Mouse (Mus musculus) liver, embryonic 11.5 days (tissue): ENCODE measurements around the gene Slc41a1. TPM values are rescaled to one million over a fixed set of nuclear protein-coding genes. Genes with fewer than 3 reads are reported as not detected.

Experiments used
- ATAC-seq: fragments of 200-750 bp; cut with Nextera tagmentation; replicated peaks from 2 replicates; pipeline ENCODE4 v1.8.0; 2017; ENCODE audit warnings: moderate number of reproducible peaks, mild to moderate bottlenecking, moderate TSS enrichment, moderate library complexity; ENCODE audit not compliant: low FRiP score
- DNase-seq: peaks from one replicate; pipeline ENCODE4 v3.0.0-alpha.2; 2017; ENCODE audit warnings: low spot score
- H3K27ac ChIP-seq: fragments of 300-500 bp; sonication (generic); 2 replicates; pipeline ENCODE4 v1.5.1; 2014; ENCODE audit warnings: mild to moderate bottlenecking, low read depth, low read length, control low read depth
- H3K27me3 ChIP-seq: fragments of 300-500 bp; sonication (generic); replicated peaks from 2 replicates; pipeline ENCODE4 v1.6.1; 2014; ENCODE audit warnings: low read length, mixed read lengths; ENCODE audit not compliant: control insufficient read depth, insufficient read depth
- H3K36me3 ChIP-seq: fragments of 300-500 bp; sonication (generic); 2 replicates; pipeline ENCODE4 v1.6.1; 2014; ENCODE audit warnings: mild to moderate bottlenecking, low read length, moderate library complexity, mixed read lengths; ENCODE audit not compliant: control insufficient read depth, insufficient read depth
- H3K4me1 ChIP-seq: fragments of 300-500 bp; sonication (generic); replicated peaks from 2 replicates; pipeline ENCODE4 v1.6.1; 2014; ENCODE audit warnings: low read length, mixed read lengths; ENCODE audit not compliant: control insufficient read depth, insufficient read depth
- H3K4me2 ChIP-seq: fragments of 300-500 bp; sonication (generic); 2 replicates; pipeline ENCODE4 v1.6.1; 2014; ENCODE audit warnings: mild to moderate bottlenecking, control low read depth, moderate library complexity
- H3K4me3 ChIP-seq: fragments of 300-500 bp; sonication (generic); 2 replicates; pipeline ENCODE4 v1.5.1; 2014; ENCODE audit warnings: low read depth, low read length, control low read depth
- H3K9ac ChIP-seq: fragments of 300-500 bp; sonication (generic); 2 replicates; pipeline ENCODE4 v1.6.1; 2014; ENCODE audit warnings: low read depth, low read length, control low read depth
- H3K9me3 ChIP-seq: fragments of 300-500 bp; sonication (generic); 2 replicates; pipeline ENCODE4 v1.6.1; 2016; ENCODE audit warnings: low read length, inconsistent platforms, mixed read lengths; ENCODE audit not compliant: control insufficient read depth
- WGBS: fragments of 180-500 bp; shearing (Covaris S2); extraction: QIAGEN DNeasy Blood & Tissue Kit; methylation state at CpG from one replicate; pipeline ENCODE4 v1.1.7; 2014; 5-methylcytosine and 5-hydroxymethylcytosine counted together
- polyA plus RNA-seq: library from polyadenylated mRNA; unstranded; fragments of >200 nt; fragmentation: Nextera tagmentation; extraction: Ambion mirVana; gene quantifications from 2 replicates; pipeline ENCODE4 v1.2.1, GENCODE M21; 2014

Gene Slc41a1
- polyA plus RNA-seq: 5.2 and 5.6 TPM in 2 replicates

DNA sequence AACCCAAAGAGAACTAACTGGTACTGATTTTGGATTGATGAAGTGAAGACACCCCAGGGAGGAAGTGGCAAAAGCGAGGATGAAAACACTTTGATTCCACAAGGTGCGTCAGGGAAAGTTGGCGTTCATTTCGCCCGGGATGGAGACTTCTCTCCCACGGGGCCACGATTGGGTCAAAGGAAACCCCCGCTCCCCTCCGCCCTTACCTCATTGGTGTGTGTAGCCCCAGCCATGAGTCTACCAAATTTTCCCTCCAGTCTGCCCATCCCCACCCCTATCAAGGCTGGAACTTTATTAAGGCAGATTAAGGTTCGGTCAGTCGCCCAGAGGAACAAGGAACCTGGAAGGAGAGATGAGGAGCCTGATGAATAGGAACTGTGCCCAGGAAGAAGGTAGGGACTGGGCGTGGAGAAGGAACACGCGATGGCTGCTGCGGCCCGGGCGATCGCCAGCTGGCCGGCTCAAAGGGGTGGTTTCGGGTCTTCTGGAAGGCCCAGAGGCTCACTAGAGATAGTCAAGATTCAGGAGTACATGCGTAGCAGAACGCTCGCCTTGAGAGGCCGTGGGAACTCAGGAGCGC lies at the start of gene Slc41a1:
Gene Slc41a1 (plus strand): TSS at position 287 of the 580 bp plus-strand sequence.
- WGBS: 2% methylated on average over 25 of the region's 25 CpGs
- no peaks in the 10 kb centered on the region for H3K27me3 ChIP-seq
- DNase-seq (no peak), ATAC-seq (peak; percentile 37)
- peak within 1 kb of the TSS; percentile 94 for H3K4me2 ChIP-seq
- peak within 1 kb of the TSS; percentile 58 for H3K27ac ChIP-seq
- H3K4me3 ChIP-seq: peak within 1 kb of the TSS; percentile 81
- H3K9ac ChIP-seq: peak within 1 kb of the TSS; percentile 86
- peaks cover 3% of the 10 kb centered on the region; the same call in 1 of the 2 replicates for H3K36me3 ChIP-seq
- H3K4me1 ChIP-seq: peaks cover 3% of the 10 kb centered on the region; the same call in 1 of the 2 replicates
- no peaks in the 10 kb centered on the region for H3K9me3 ChIP-seq

DNA sequence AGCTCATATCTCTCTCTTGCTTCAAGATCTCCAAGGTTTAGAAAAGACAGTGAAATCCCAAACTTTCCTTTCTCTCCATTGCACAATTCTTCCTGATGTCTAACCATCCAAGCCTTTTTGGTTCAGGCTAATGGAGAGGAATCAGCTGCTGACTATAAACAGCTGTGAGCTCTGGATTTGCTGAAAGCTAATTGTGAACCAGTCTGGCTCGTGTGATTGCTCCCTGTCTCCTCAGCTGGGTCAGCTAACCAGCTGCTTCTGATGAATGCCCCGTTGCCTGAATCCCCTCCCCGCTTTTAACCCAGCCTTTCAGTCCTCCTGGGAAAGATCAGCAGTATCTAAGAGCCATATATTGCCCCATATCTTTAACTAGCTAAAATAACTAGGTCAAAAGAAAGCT lies 32.7 kb upstream of the Slc41a1 start:
- Histone ChIP-seq H3K4me2 (no peak overlapping the region), H3K4me1 (no peaks in the 10 kb centered on the region; the same call in 1 of the 2 replicates), H3K27me3 (peaks cover 11% of the 10 kb centered on the region), H3K4me3 (no peak overlapping the region), H3K27ac (no peak overlapping the region), H3K9me3 (no peaks in the 10 kb centered on the region), H3K36me3 (no peaks in the 10 kb centered on the region), H3K9ac (no peak overlapping the region)
- ATAC-seq: no peak
- no peak for DNase-seq
- 54% methylated on average over 3 of the region's 3 CpGs for WGBS

DNA sequence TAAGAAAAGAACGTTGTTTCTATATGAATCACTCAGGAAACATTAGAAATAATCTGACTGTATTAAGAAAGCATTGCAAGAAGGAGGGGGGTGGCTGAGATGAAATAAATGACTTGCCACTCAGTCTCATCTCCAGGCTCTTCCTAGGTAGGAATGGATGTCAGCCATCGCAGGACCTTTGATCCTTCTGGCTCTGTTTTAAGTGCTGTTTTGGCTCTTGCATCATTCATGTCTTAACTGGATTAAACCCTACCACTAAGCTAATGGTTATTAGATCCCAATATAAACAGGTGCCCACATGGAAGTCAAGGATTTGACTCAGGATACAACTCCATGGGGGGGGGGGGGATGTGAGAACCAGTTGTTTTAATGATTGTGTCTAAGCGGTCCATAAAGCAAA lies 32.1 kb upstream of the Slc41a1 start:
- Histone ChIP-seq H3K4me2 (no peak overlapping the region), H3K4me1 (no peaks in the 10 kb centered on the region; the same call in 1 of the 2 replicates), H3K36me3 (no peaks in the 10 kb centered on the region), H3K9me3 (no peaks in the 10 kb centered on the region), H3K27ac (no peak overlapping the region), H3K9ac (no peak overlapping the region), H3K27me3 (peaks cover 11% of the 10 kb centered on the region), H3K4me3 (no peak overlapping the region)
- no peak for DNase-seq
- WGBS: 82% methylated on average over 3 of the region's 3 CpGs
- no peak for ATAC-seq

DNA sequence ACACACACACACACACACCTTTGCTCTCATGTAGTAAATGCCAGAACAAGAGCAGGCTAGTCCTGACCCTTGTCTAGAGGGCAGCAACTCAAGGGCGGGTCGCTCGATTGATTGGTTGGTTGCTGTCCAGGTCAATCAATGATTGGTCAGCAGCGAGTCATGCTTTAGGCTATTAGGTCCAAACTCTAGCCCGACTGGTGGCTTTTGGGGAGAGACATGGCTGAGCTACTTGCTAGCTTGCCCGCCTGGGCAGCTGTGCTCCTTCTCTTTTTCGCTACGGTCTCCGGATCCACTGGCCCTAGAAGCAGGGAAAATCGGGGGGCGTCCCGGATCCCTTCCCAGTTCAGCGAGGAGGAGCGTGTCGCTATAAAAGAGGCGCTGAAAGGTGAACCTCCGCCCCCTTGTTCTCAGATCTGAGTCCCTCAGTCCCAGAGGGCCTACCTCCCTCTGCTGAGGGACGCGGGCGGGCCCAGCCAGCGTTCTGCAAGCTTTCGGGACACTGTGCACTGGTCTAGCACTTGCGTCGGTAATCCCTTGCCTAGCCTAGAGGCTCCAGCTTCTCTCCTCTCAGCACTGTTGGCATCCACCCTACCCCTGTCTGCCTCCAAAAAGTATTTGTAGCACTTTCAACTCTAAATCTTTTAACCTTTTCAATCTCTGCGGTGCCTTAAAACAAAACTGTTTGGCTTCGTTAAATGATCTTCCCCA lies 29.9 kb upstream of the Slc41a1 start, which contains the start of gene Pm20d1:
Gene Pm20d1 (plus strand): TSS at position 180 of the 708 bp plus-strand sequence.
- peaks cover 11% of the 10 kb centered on the region for H3K27me3 ChIP-seq
- H3K4me1 ChIP-seq: no peaks in the 10 kb centered on the region; the same call in 1 of the 2 replicates
- ATAC-seq (peak; percentile 67), DNase-seq (peak; percentile 51)
- WGBS: 6% methylated on average over 26 of the region's 26 CpGs
- peak within 1 kb of the TSS; percentile 34 for H3K4me3 ChIP-seq
- H3K4me2 ChIP-seq: peak within 1 kb of the TSS; percentile 55
- H3K36me3 ChIP-seq: no peaks in the 10 kb centered on the region
- no peaks in the 10 kb centered on the region for H3K9me3 ChIP-seq
- H3K9ac ChIP-seq: peak within 1 kb of the TSS; percentile 12; the same call in 1 of the 2 replicates
- H3K27ac ChIP-seq: no peak within 1 kb of the TSS

DNA sequence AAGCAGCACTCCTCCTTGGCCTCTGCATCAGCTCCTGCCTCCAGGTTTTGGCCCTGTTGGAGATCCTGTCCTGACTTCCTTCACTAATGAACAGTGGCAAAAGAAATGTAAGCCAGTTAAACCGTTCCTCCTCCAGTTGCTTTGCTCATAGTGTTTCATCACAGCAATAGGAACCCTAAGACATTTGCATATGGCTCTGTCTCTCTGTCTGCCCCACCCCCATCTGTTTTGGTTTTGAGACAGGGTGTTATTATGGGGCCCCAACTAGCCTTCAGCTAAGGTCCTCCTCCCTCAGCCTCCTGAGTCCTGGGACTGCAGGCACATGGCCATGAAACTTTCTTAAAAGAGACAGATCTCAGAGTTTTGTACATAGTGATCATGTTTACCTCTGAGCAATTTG lies 27.3 kb upstream of the Slc41a1 start:
- ATAC-seq (no peak), DNase-seq (no peak)
- 32% methylated on average over 1 of the region's 1 CpGs for WGBS
- Histone ChIP-seq H3K9ac (no peak overlapping the region), H3K9me3 (no peaks in the 10 kb centered on the region), H3K4me3 (no peak overlapping the region), H3K36me3 (no peaks in the 10 kb centered on the region), H3K4me1 (no peaks in the 10 kb centered on the region; the same call in 1 of the 2 replicates), H3K27me3 (peaks cover 11% of the 10 kb centered on the region), H3K4me2 (no peak overlapping the region), H3K27ac (no peak overlapping the region)

DNA sequence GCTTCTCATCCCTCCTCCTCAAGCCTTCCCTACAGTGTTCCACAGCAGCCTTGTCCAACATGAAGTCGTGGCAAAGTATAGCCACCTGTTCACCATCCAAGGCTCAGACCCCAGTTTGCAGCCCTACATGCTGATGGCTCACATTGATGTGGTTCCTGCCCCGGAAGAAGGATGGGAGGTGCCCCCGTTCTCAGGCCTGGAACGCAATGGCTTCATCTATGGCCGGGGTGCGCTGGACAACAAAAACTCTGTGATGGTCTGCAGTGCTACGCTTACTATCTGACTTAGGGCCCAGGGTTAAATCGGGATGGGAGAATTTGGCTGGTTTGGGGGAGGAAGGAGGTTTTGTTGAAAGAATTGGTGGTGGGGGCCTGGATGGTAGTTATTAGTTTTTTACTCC lies 26.2 kb upstream of the Slc41a1 start:
- no peak for ATAC-seq
- Histone ChIP-seq H3K4me1 (no peaks in the 10 kb centered on the region; the same call in 1 of the 2 replicates), H3K9ac (no peak overlapping the region), H3K27ac (no peak overlapping the region), H3K9me3 (no peaks in the 10 kb centered on the region), H3K36me3 (no peaks in the 10 kb centered on the region), H3K4me3 (no peak overlapping the region), H3K4me2 (no peak overlapping the region), H3K27me3 (peaks cover 11% of the 10 kb centered on the region)
- DNase-seq: no peak
- 88% methylated on average over 8 of the region's 8 CpGs for WGBS

DNA sequence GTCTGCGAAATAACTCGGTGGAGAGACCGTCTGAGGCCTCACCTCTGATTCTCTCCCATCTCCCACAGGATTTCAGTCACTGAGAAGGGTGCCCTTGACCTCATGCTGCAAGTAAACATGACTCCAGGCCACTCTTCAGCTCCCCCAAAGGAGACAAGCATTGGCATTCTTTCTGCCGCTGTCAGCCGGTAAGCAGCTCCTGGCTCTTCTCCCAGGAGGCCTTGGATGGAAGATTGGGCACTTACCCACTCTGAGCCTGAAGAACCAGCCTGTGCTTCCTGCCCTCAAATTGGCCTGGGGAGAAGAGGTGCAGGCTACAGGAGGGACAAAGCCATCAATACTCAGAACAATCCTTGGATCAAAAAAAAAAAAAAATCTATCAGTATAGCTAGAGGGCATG lies 24.6 kb upstream of the Slc41a1 start:
- H3K9ac ChIP-seq: no peak overlapping the region

DNA sequence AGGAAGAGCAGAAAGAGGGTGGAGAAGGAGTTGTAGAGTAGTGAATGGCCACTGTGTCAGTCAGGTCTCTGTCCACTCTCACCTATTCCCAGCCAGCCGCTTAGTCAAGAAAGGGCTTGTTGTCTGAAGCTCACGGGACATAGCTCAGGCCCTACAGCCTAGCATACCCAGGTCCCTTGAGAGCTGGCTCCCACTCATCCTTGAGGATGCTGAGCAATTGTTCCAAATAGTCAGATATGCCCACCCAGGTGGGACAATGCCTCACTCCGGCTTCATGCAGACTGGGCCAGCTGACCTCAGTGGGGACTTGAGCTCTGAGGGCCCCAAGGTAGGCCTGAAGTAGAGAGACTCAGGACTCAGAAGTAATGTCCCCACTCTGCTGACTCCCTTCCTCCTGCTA lies 23.1 kb upstream of the Slc41a1 start:
- Histone ChIP-seq H3K36me3 (no peaks in the 10 kb centered on the region), H3K27me3 (no peaks in the 10 kb centered on the region), H3K9me3 (no peaks in the 10 kb centered on the region), H3K27ac (no peak overlapping the region), H3K4me2 (no peak overlapping the region), H3K4me1 (no peaks in the 10 kb centered on the region), H3K4me3 (no peak overlapping the region), H3K9ac (no peak overlapping the region)
- no peak for ATAC-seq
- 79% methylated on average over 3 of the region's 3 CpGs for WGBS
- DNase-seq: no peak

More for the DNA sequence above, 24.6 kb upstream of the Slc41a1 start:
- H3K27ac ChIP-seq: no peak overlapping the region
- H3K4me2 ChIP-seq: no peak overlapping the region
- H3K36me3 ChIP-seq: no peaks in the 10 kb centered on the region
- H3K9me3 ChIP-seq: no peaks in the 10 kb centered on the region
- DNase-seq: no peak
- peaks cover 4% of the 10 kb centered on the region for H3K27me3 ChIP-seq
- H3K4me1 ChIP-seq: no peaks in the 10 kb centered on the region; the same call in 1 of the 2 replicates
- ATAC-seq: no peak
- WGBS: 85% methylated on average over 5 of the region's 5 CpGs
- H3K4me3 ChIP-seq: no peak overlapping the region
